Mouse (Mus musculus) cerebellum, postnatal 4 days (tissue): Measurements from ENCODE around the gene 1700129C05Rik.

Experiments used
- DNase-seq, 2 experiments: peaks; one replicate each; pipeline ENCODE4 v3.0.0; 2022; ENCODE audit warnings: low spot score in 2 of 2, mixed read lengths in 1 of 2

1700129C05Rik gene

GRCm38 (mm10) chr14:59142793-59143192 is at the start of gene 1700129C05Rik:
TSS of gene 1700129C05Rik (minus strand) at chr14:59142893.
- no peak for DNase-seq

GRCm38 (mm10) chr14:59186121-59186520 is 43.4 kb upstream of the 1700129C05Rik start:
- DNase-seq: no peak

GRCm38 (mm10) chr14:59185514-59185913 is 42.8 kb upstream of the 1700129C05Rik start:
- no peak for DNase-seq

- DNase-seq: no peak
Measured at GRCm38 (mm10) chr14:59182732-59183131, 40.0 kb upstream of the 1700129C05Rik start.

- no peak for DNase-seq
Measured at GRCm38 (mm10) chr14:59178649-59179048, 36.0 kb upstream of the 1700129C05Rik start, which contains the start of gene Gm5142. TSS of gene Gm5142 (minus strand) at chr14:59178749.

- DNase-seq: no peak
Measured at GRCm38 (mm10) chr14:59157016-59157698, 14.5 kb upstream of the 1700129C05Rik start.

- no peak for DNase-seq
Measured at GRCm38 (mm10) chr14:59155589-59155988, 12.9 kb upstream of the 1700129C05Rik start.

GRCm38 (mm10) chr14:59114281-59114680 is 28.4 kb downstream of the 1700129C05Rik start:
- DNase-seq: no peak

GRCm38 (mm10) chr14:59104006-59104605 is 38.6 kb downstream of the 1700129C05Rik start:
- no peak for DNase-seq

GRCm38 (mm10) chr14:59093601-59094000 is 49.1 kb downstream of the 1700129C05Rik start:
- no peak for DNase-seq

- DNase-seq: peak in 1 of 2 experiments; percentile 33
Measured at GRCm38 (mm10) chr14:59084396-59084795, 58.3 kb downstream of the 1700129C05Rik start.
